Mouse (Mus musculus): ENCODE results near the gene Grm4. TPM values are rescaled to one million over a fixed set of nuclear protein-coding genes. Genes with fewer than 3 reads are reported as not detected.

Grm4 gene
- total and polyA plus RNA-seq, 2 experiments: not detected

- Histone ChIP-seq H3K79me2 (ENCODE audit: control insufficient read depth, insufficient read depth, low read length) (no peaks in the 10 kb centered on the region), H3K36me3 (ENCODE audit: control insufficient read depth, insufficient read depth, low read length) (no peaks in the 10 kb centered on the region), H3K9ac (ENCODE audit: low read depth, low read length) (no peak overlapping the region), H3K4me1 (ENCODE audit: control insufficient read depth, insufficient read depth, low read length) (no peaks in the 10 kb centered on the region), H3K27me3 (ENCODE audit: control insufficient read depth, insufficient read depth, low read length) (no peaks in the 10 kb centered on the region), H3K27ac (replicated peaks; ENCODE audit: insufficient read depth, low read depth, low read length) (no peak overlapping the region), H3K4me3 (ENCODE audit: insufficient read depth, low read depth, low read length) (no peak overlapping the region)
- DNase-seq (ENCODE audit: extremely low read depth, low read depth, low spot score): no peak
- TF ChIP-seq POLR2A (IDR thresholded peaks at IDR 0.05; ENCODE audit: extremely low read depth, insufficient read depth, low read length) (no peak), CTCF (IDR thresholded peaks at IDR 0.05; ENCODE audit: low read depth, low read length) (no peak)
- WGBS: 80% methylated on average over 4 of the region's 4 CpGs
These were observed 114.2 kb downstream of the Grm4 start for GRCm38 (mm10) chr17:27406956-27407355.

DNA sequence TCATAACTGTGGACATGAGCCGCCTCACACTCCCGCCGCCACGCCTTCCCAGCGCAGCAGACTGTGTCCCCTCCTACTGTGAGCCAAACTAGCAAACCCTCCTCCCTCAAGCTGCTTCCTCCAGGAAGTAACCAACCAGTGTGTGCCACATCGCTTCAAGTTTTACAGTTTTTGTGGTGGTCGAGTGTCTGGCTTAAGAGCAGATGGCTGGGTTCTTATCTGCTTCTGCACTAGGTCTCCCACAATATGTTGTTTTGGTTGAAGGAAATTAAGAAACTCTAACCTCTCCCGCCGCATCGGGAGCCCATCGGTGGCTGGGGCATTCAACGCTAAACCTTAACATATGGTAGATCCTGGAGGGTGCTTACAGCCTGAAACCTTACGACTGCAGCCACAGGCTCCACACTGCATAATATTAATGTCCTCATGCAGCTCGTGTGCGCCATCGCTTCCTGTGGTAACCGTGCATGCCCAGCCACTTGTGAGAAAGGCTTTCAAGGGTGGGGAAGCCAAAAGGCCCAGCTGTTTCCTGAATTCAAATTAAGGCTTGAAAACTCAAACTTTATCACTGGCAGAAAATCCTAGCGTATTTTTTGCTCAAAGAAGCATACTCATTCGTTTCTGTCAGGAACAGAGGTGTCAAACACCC, 115.7 kb downstream of the Grm4 start:
- WGBS: 90% methylated on average over 19 of the region's 19 CpGs
- DNase-seq (ENCODE audit: extremely low read depth, low read depth, low spot score): no peak
- peaks cover 2% of the 10 kb centered on the region; the same call in 1 of the 2 replicates for H3K4me1 ChIP-seq (ENCODE audit: control insufficient read depth, insufficient read depth, low read length)
- TF ChIP-seq CTCF (IDR thresholded peaks at IDR 0.05; ENCODE audit: low read depth, low read length) (no peak), POLR2A (IDR thresholded peaks at IDR 0.05; ENCODE audit: extremely low read depth, insufficient read depth, low read length) (no peak)
- no peaks in the 10 kb centered on the region for H3K79me2 ChIP-seq (ENCODE audit: control insufficient read depth, insufficient read depth, low read length)
- no peak overlapping the region for H3K4me3 ChIP-seq (ENCODE audit: insufficient read depth, low read depth, low read length)
- H3K36me3 ChIP-seq (ENCODE audit: control insufficient read depth, insufficient read depth, low read length): no peaks in the 10 kb centered on the region
- H3K27me3 ChIP-seq (ENCODE audit: control insufficient read depth, insufficient read depth, low read length): no peaks in the 10 kb centered on the region
- no peak overlapping the region for H3K27ac ChIP-seq (replicated peaks; ENCODE audit: insufficient read depth, low read depth, low read length)
- H3K9ac ChIP-seq (ENCODE audit: low read depth, low read length): no peak overlapping the region

- WGBS: 17% methylated on average over 13 of the region's 13 CpGs
- H3K27ac ChIP-seq (replicated peaks; ENCODE audit: insufficient read depth, low read depth, low read length): no peak overlapping the region
- H3K4me3 ChIP-seq (ENCODE audit: insufficient read depth, low read depth, low read length): no peak overlapping the region
- no peaks in the 10 kb centered on the region for H3K27me3 ChIP-seq (ENCODE audit: control insufficient read depth, insufficient read depth, low read length)
- H3K9ac ChIP-seq (ENCODE audit: low read depth, low read length): no peak overlapping the region
- peaks cover 2% of the 10 kb centered on the region; the same call in 1 of the 2 replicates for H3K4me1 ChIP-seq (ENCODE audit: control insufficient read depth, insufficient read depth, low read length)
- TF ChIP-seq POLR2A (IDR thresholded peaks at IDR 0.05; ENCODE audit: extremely low read depth, insufficient read depth, low read length): no peak
- TF ChIP-seq CTCF (IDR thresholded peaks at IDR 0.05; ENCODE audit: low read depth, low read length): no peak
- H3K79me2 ChIP-seq (ENCODE audit: control insufficient read depth, insufficient read depth, low read length): no peaks in the 10 kb centered on the region
- H3K36me3 ChIP-seq (ENCODE audit: control insufficient read depth, insufficient read depth, low read length): no peaks in the 10 kb centered on the region
- peak; percentile 7 for DNase-seq (ENCODE audit: extremely low read depth, low read depth, low spot score)
These were observed 120.0 kb downstream of the Grm4 start for GRCm38 (mm10) chr17:27401200-27401599.

GRCm38 (mm10) chr17:27393931-27394330, 127.3 kb downstream of the Grm4 start:
- H3K4me1 ChIP-seq (ENCODE audit: control insufficient read depth, insufficient read depth, low read length): no peaks in the 10 kb centered on the region
- no peaks in the 10 kb centered on the region for H3K27me3 ChIP-seq (ENCODE audit: control insufficient read depth, insufficient read depth, low read length)
- TF ChIP-seq POLR2A (IDR thresholded peaks at IDR 0.05; ENCODE audit: extremely low read depth, insufficient read depth, low read length) (no peak), CTCF (IDR thresholded peaks at IDR 0.05; ENCODE audit: low read depth, low read length) (no peak)
- no peaks in the 10 kb centered on the region for H3K36me3 ChIP-seq (ENCODE audit: control insufficient read depth, insufficient read depth, low read length)
- H3K9ac ChIP-seq (ENCODE audit: low read depth, low read length): no peak overlapping the region
- no peak overlapping the region for H3K27ac ChIP-seq (replicated peaks; ENCODE audit: insufficient read depth, low read depth, low read length)
- H3K4me3 ChIP-seq (ENCODE audit: insufficient read depth, low read depth, low read length): no peak overlapping the region
- no peak for DNase-seq (ENCODE audit: extremely low read depth, low read depth, low spot score)
- WGBS: 86% methylated on average over 5 of the region's 5 CpGs
- no peaks in the 10 kb centered on the region for H3K79me2 ChIP-seq (ENCODE audit: control insufficient read depth, insufficient read depth, low read length)

DNA sequence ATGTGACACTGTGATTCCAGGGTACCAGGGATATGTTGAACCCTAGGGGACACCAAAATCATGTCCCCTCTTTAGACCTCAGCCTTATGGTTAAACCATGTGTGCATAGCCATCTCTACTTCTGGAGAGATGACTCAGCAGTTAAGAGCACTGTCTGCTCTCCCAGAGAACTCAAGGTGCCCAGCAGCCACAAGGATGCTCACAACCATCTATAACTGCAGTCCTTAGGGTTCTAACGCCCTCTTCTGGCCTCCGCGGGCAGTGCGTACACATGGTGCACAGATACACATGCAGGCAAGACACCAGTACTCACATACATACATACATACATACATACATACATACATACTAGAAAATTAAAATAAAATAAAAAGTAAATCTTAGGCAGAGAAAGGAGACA, 127.8 kb downstream of the Grm4 start:
- H3K79me2 ChIP-seq (ENCODE audit: control insufficient read depth, insufficient read depth, low read length): no peaks in the 10 kb centered on the region
- no peak overlapping the region for H3K4me3 ChIP-seq (ENCODE audit: insufficient read depth, low read depth, low read length)
- no peaks in the 10 kb centered on the region for H3K4me1 ChIP-seq (ENCODE audit: control insufficient read depth, insufficient read depth, low read length)
- WGBS: 89% methylated on average over 4 of the region's 4 CpGs
- H3K36me3 ChIP-seq (ENCODE audit: control insufficient read depth, insufficient read depth, low read length): no peaks in the 10 kb centered on the region
- no peak overlapping the region for H3K27ac ChIP-seq (replicated peaks; ENCODE audit: insufficient read depth, low read depth, low read length)
- no peak overlapping the region for H3K9ac ChIP-seq (ENCODE audit: low read depth, low read length)
- H3K27me3 ChIP-seq (ENCODE audit: control insufficient read depth, insufficient read depth, low read length): no peaks in the 10 kb centered on the region
- TF ChIP-seq CTCF (IDR thresholded peaks at IDR 0.05; ENCODE audit: low read depth, low read length): no peak
- no peak for TF ChIP-seq POLR2A (IDR thresholded peaks at IDR 0.05; ENCODE audit: extremely low read depth, insufficient read depth, low read length)
- no peak for DNase-seq (ENCODE audit: extremely low read depth, low read depth, low spot score)

GRCm38 (mm10) chr17:27392918-27393317, 128.3 kb downstream of the Grm4 start:
- TF ChIP-seq POLR2A (IDR thresholded peaks at IDR 0.05; ENCODE audit: extremely low read depth, insufficient read depth, low read length) (no peak), CTCF (IDR thresholded peaks at IDR 0.05; ENCODE audit: low read depth, low read length) (no peak)
- H3K79me2 ChIP-seq (ENCODE audit: control insufficient read depth, insufficient read depth, low read length): no peaks in the 10 kb centered on the region
- H3K27me3 ChIP-seq (ENCODE audit: control insufficient read depth, insufficient read depth, low read length): no peaks in the 10 kb centered on the region
- H3K36me3 ChIP-seq (ENCODE audit: control insufficient read depth, insufficient read depth, low read length): no peaks in the 10 kb centered on the region
- no peaks in the 10 kb centered on the region for H3K4me1 ChIP-seq (ENCODE audit: control insufficient read depth, insufficient read depth, low read length)
- no peak overlapping the region for H3K4me3 ChIP-seq (ENCODE audit: insufficient read depth, low read depth, low read length)
- no peak overlapping the region for H3K27ac ChIP-seq (replicated peaks; ENCODE audit: insufficient read depth, low read depth, low read length)
- DNase-seq (ENCODE audit: extremely low read depth, low read depth, low spot score): no peak
- H3K9ac ChIP-seq (ENCODE audit: low read depth, low read length): no peak overlapping the region
- WGBS: 64% methylated on average over 8 of the region's 8 CpGs

Data from liver, adult 2 months (tissue).